Mouse (Mus musculus) embryo, embryonic 11 days (tissue): ENCODE results near the gene Soga3.

Experiments used
- DNase-seq: peaks from one replicate; pipeline ENCODE4 v3.0.0-alpha.2; 2015

The Soga3 gene

GRCm38 (mm10) chr10:29143566-29144335, at the start of gene Soga3:
TSS of gene Soga3 (plus strand) at chr10:29143839.
- peak; percentile 88 for DNase-seq

GRCm38 (mm10) chr10:29106962-29107361, 36.7 kb upstream of the Soga3 start:
- DNase-seq, result peak; percentile 28

- peak; percentile 42 for DNase-seq
These were observed 1.0 kb upstream of the Soga3 start for GRCm38 (mm10) chr10:29142556-29143105.

GRCm38 (mm10) chr10:29144612-29145405, 1.2 kb downstream of the Soga3 start:
- peak; percentile 10 for DNase-seq

- DNase-seq, result peak; percentile 36
These were observed 2.7 kb downstream of the Soga3 start for GRCm38 (mm10) chr10:29146198-29146857.

- DNase-seq, result peak; percentile 88
These were observed 3.4 kb downstream of the Soga3 start for GRCm38 (mm10) chr10:29146858-29147640.

GRCm38 (mm10) chr10:29147641-29147990, 4.0 kb downstream of the Soga3 start:
- no peak for DNase-seq

- peak; percentile 47 for DNase-seq
These were observed 4.4 kb downstream of the Soga3 start for GRCm38 (mm10) chr10:29148076-29148475.

- DNase-seq, result no peak
These were observed 11.7 kb downstream of the Soga3 start for GRCm38 (mm10) chr10:29155304-29155703.

- DNase-seq, result no peak
These were observed 18.0 kb downstream of the Soga3 start for GRCm38 (mm10) chr10:29161664-29162063.

GRCm38 (mm10) chr10:29173778-29174177, 30.1 kb downstream of the Soga3 start:
- no peak for DNase-seq

- DNase-seq, result no peak
These were observed 32.0 kb downstream of the Soga3 start for GRCm38 (mm10) chr10:29175656-29176055.

- DNase-seq, result no peak
These were observed 33.2 kb downstream of the Soga3 start for GRCm38 (mm10) chr10:29176881-29177280.

- no peak for DNase-seq
These were observed 34.4 kb downstream of the Soga3 start for GRCm38 (mm10) chr10:29178003-29178402.

- no peak for DNase-seq
These were observed 36.6 kb downstream of the Soga3 start for GRCm38 (mm10) chr10:29180210-29180609.

GRCm38 (mm10) chr10:29181046-29181445, 37.4 kb downstream of the Soga3 start:
- DNase-seq, result no peak

- DNase-seq, result no peak
These were observed 50.1 kb downstream of the Soga3 start for GRCm38 (mm10) chr10:29193769-29194168.

GRCm38 (mm10) chr10:29196811-29197210, 53.2 kb downstream of the Soga3 start:
- no peak for DNase-seq

- no peak for DNase-seq
These were observed 55.0 kb downstream of the Soga3 start, which contains the start of gene Gm49353 for GRCm38 (mm10) chr10:29198642-29199041. TSS of gene Gm49353 (plus strand) at chr10:29198954.

GRCm38 (mm10) chr10:29199835-29200234, 56.2 kb downstream of the Soga3 start:
- DNase-seq, result no peak

GRCm38 (mm10) chr10:29200609-29201008, 57.0 kb downstream of the Soga3 start:
- no peak for DNase-seq

GRCm38 (mm10) chr10:29206730-29207129, 63.1 kb downstream of the Soga3 start:
- peak; percentile 70 for DNase-seq
